Mouse (Mus musculus) hindbrain, embryonic 16.5 days (tissue): ENCODE results near the gene Slc32a1. TPM values are rescaled to one million over a fixed set of nuclear protein-coding genes. Genes with fewer than 3 reads are reported as not detected.

Experiments used
- ATAC-seq: fragments of 200-750 bp; cut with Nextera tagmentation; 2 replicates; pipeline ENCODE4 v1.8.0; 2017; ENCODE audit warnings: moderate TSS enrichment, moderate library complexity
- H3K27ac ChIP-seq: fragments of 300-500 bp; sonication (generic); 2 replicates; pipeline ENCODE4 v1.5.1; 2014; ENCODE audit warnings: low read depth, mild to moderate bottlenecking, control low read depth, low read length, moderate library complexity
- H3K27me3 ChIP-seq: fragments of 300-500 bp; sonication (generic); replicated peaks from 2 replicates; pipeline ENCODE4 v1.6.1; 2014; ENCODE audit warnings: low read length; ENCODE audit not compliant: control insufficient read depth, insufficient read depth
- H3K36me3 ChIP-seq: fragments of 300-500 bp; sonication (generic); 2 replicates; pipeline ENCODE4 v1.6.1; 2014; ENCODE audit warnings: mild to moderate bottlenecking, low read length, moderate library complexity, mixed read lengths; ENCODE audit not compliant: control insufficient read depth, insufficient read depth
- H3K4me1 ChIP-seq: fragments of 300-500 bp; sonication (generic); 2 replicates; pipeline ENCODE4 v1.6.1; 2014; ENCODE audit warnings: low read depth, low read length; ENCODE audit not compliant: control insufficient read depth, insufficient read depth
- H3K4me2 ChIP-seq: fragments of 300-500 bp; sonication (generic); 2 replicates; pipeline ENCODE4 v1.6.1; 2014; ENCODE audit warnings: mild to moderate bottlenecking, low read length, control low read depth, moderate library complexity
- H3K4me3 ChIP-seq: fragments of 300-500 bp; sonication (generic); 2 replicates; pipeline ENCODE4 v1.5.1; 2014; ENCODE audit warnings: mild to moderate bottlenecking, low read length, control low read depth, moderate library complexity
- H3K9ac ChIP-seq: fragments of 300-500 bp; sonication (generic); 2 replicates; pipeline ENCODE4 v1.6.1; 2014; ENCODE audit warnings: low read depth, mild to moderate bottlenecking, control low read depth, low read length, moderate library complexity
- H3K9me3 ChIP-seq: fragments of 300-500 bp; sonication (generic); 2 replicates; pipeline ENCODE4 v1.6.1; 2014; ENCODE audit warnings: mild to moderate bottlenecking, low read length, moderate library complexity; ENCODE audit not compliant: control insufficient read depth
- WGBS: fragments of 180-500 bp; shearing (Covaris S2); extraction: QIAGEN DNeasy Blood & Tissue Kit; methylation state at CpG from one replicate; pipeline ENCODE4 v1.1.7; 2014; 5-methylcytosine and 5-hydroxymethylcytosine counted together
- polyA plus RNA-seq: library from polyadenylated mRNA; unstranded; fragments of >200 nt; fragmentation: Nextera tagmentation; extraction: Ambion mirVana; gene quantifications from 2 replicates; pipeline ENCODE4 v1.2.1, GENCODE M21; 2015

Gene Slc32a1
- polyA plus RNA-seq, result 10.4 and 15.0 TPM in 2 replicates

- H3K27me3 ChIP-seq, result peaks cover 35% of the 10 kb centered on the region
- H3K4me1 ChIP-seq, result peaks cover 11% of the 10 kb centered on the region; the same call in 1 of the 2 replicates
- peak within 1 kb of the TSS; percentile 48 for H3K4me3 ChIP-seq
- under 1% methylated on average over 74 of the region's 77 CpGs for WGBS
- no peaks in the 10 kb centered on the region for H3K36me3 ChIP-seq
- H3K9me3 ChIP-seq, result no peaks in the 10 kb centered on the region
- peak; percentile 74 for ATAC-seq
- H3K9ac ChIP-seq, result peak within 1 kb of the TSS; percentile 64
- H3K4me2 ChIP-seq, result peak within 1 kb of the TSS; percentile 60
- peak within 1 kb of the TSS; percentile 81 for H3K27ac ChIP-seq
These were observed at the start of gene Slc32a1 for GRCm38 (mm10) chr2:158610488-158611325. Gene Slc32a1 (plus strand): TSS chr2:158610767.

- Histone ChIP-seq H3K9me3 (no peaks in the 10 kb centered on the region), H3K4me1 (peaks cover 19% of the 10 kb centered on the region), H3K27me3 (no peaks in the 10 kb centered on the region), H3K4me2 (no peak overlapping the region), H3K27ac (peak overlapping the region; percentile 70), H3K9ac (peak overlapping the region; percentile 2; the same call in 1 of the 2 replicates), H3K4me3 (no peak overlapping the region), H3K36me3 (no peaks in the 10 kb centered on the region)
- WGBS, result 17% methylated on average over 9 of the region's 9 CpGs
- ATAC-seq, result no peak
These were observed 49.8 kb upstream of the Slc32a1 start for GRCm38 (mm10) chr2:158560801-158561200.

GRCm38 (mm10) chr2:158561371-158562144, 49.0 kb upstream of the Slc32a1 start:
- Histone ChIP-seq H3K4me1 (peaks cover 16% of the 10 kb centered on the region), H3K9me3 (no peaks in the 10 kb centered on the region), H3K9ac (peak overlapping the region; percentile 2; the same call in 1 of the 2 replicates), H3K4me2 (no peak overlapping the region), H3K4me3 (no peak overlapping the region), H3K27me3 (no peaks in the 10 kb centered on the region), H3K27ac (peak overlapping the region; percentile 71), H3K36me3 (no peaks in the 10 kb centered on the region)
- WGBS, result 48% methylated on average over 3 of the region's 3 CpGs
- peak; percentile 83 for ATAC-seq

- Histone ChIP-seq H3K9ac (no peak overlapping the region), H3K4me3 (no peak overlapping the region), H3K9me3 (no peaks in the 10 kb centered on the region), H3K27ac (no peak overlapping the region), H3K4me1 (peaks cover 14% of the 10 kb centered on the region), H3K36me3 (no peaks in the 10 kb centered on the region), H3K27me3 (no peaks in the 10 kb centered on the region), H3K4me2 (peak overlapping the region; percentile 28)
- ATAC-seq, result 0 out of 2 replicates have a peak, but pooled peaks have one; percentile 14
- WGBS, result 21% methylated on average over 13 of the region's 13 CpGs
These were observed 40.0 kb upstream of the Slc32a1 start for GRCm38 (mm10) chr2:158570421-158571081.

GRCm38 (mm10) chr2:158579979-158580378, 30.6 kb upstream of the Slc32a1 start:
- Histone ChIP-seq H3K27me3 (no peaks in the 10 kb centered on the region), H3K27ac (no peak overlapping the region), H3K4me3 (no peak overlapping the region), H3K4me1 (peaks cover 6% of the 10 kb centered on the region; the same call in 1 of the 2 replicates), H3K4me2 (no peak overlapping the region), H3K9ac (no peak overlapping the region), H3K36me3 (no peaks in the 10 kb centered on the region), H3K9me3 (no peaks in the 10 kb centered on the region)
- 22% methylated on average over 4 of the region's 4 CpGs for WGBS
- no peak for ATAC-seq

GRCm38 (mm10) chr2:158584621-158585358, 25.8 kb upstream of the Slc32a1 start:
- peaks cover 7% of the 10 kb centered on the region for H3K4me1 ChIP-seq
- ATAC-seq, result no peak
- no peaks in the 10 kb centered on the region; the same call in 1 of the 2 replicates for H3K27me3 ChIP-seq
- no peak overlapping the region for H3K4me3 ChIP-seq
- no peak overlapping the region for H3K4me2 ChIP-seq
- H3K9ac ChIP-seq, result no peak overlapping the region
- H3K9me3 ChIP-seq, result no peaks in the 10 kb centered on the region
- H3K27ac ChIP-seq, result no peak overlapping the region
- WGBS, result 11% methylated on average over 12 of the region's 12 CpGs
- no peaks in the 10 kb centered on the region for H3K36me3 ChIP-seq

- Histone ChIP-seq H3K4me1 (peaks cover 6% of the 10 kb centered on the region), H3K27ac (peak overlapping the region; percentile 36), H3K4me3 (no peak overlapping the region), H3K36me3 (no peaks in the 10 kb centered on the region), H3K9me3 (no peaks in the 10 kb centered on the region), H3K9ac (peak overlapping the region; percentile 5; the same call in 1 of the 2 replicates), H3K27me3 (no peaks in the 10 kb centered on the region; the same call in none of the 2 replicates), H3K4me2 (no peak overlapping the region)
- 22% methylated on average over 8 of the region's 8 CpGs for WGBS
- ATAC-seq, result peak; percentile 77
These were observed 21.9 kb upstream of the Slc32a1 start for GRCm38 (mm10) chr2:158588524-158589271.

- Histone ChIP-seq H3K4me3 (no peak overlapping the region), H3K9me3 (no peaks in the 10 kb centered on the region), H3K27me3 (peaks cover 2% of the 10 kb centered on the region; the same call in 1 of the 2 replicates), H3K9ac (no peak overlapping the region), H3K4me2 (no peak overlapping the region), H3K4me1 (peaks cover 12% of the 10 kb centered on the region), H3K27ac (no peak overlapping the region), H3K36me3 (no peaks in the 10 kb centered on the region)
- no peak for ATAC-seq
- WGBS, result 52% methylated on average over 3 of the region's 3 CpGs
These were observed 20.1 kb upstream of the Slc32a1 start for GRCm38 (mm10) chr2:158590495-158590894.
